Mouse (Mus musculus) ovary, adult 18-20 months (tissue): ENCODE data around the gene Olfr1.

Source experiments
- DNase-seq: peaks from one replicate; pipeline ENCODE4 v3.0.0; 2022; ENCODE audit warnings: low spot score, mixed read lengths

Gene Olfr1

GRCm38 (mm10) chr11:73399514-73399913 is at the start of gene Olfr1:
Gene Olfr1 (minus strand): TSS chr11:73399614.
- DNase-seq: no peak

GRCm38 (mm10) chr11:73428377-73428776 is 29.0 kb upstream of the Olfr1 start, which contains the start of gene Olfr378:
Gene Olfr378 (minus strand): TSS chr11:73428477.
- no peak for DNase-seq

- DNase-seq: no peak
Measured at GRCm38 (mm10) chr11:73395374-73395773, 4.0 kb downstream of the Olfr1 start.

DNA sequence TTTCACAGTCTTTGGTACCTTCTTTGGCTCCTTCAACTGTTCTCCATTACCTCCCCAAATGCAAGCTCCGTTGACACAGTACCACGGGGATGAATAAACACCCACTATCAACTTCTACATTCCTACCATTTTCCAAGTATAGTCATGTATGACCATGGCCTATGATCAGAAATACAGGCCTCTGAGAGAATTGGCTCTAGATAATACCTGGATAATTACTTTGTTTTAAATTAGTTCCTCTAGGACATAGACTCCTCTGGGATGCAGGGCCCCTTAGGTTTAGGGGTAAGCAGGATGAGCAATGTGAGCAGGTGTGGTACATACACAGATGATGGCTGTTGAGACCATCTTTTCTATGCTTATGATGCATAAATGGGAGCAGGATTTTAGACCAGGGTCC is 28.5 kb downstream of the Olfr1 start, which contains the start of gene Olfr376:
Olfr376 (plus strand) TSS at position 301 of the 400 bp plus-strand sequence.
- DNase-seq: no peak

- no peak for DNase-seq
Measured at GRCm38 (mm10) chr11:73350483-73350882, 48.9 kb downstream of the Olfr1 start, which contains the start of gene Olfr20. Gene Olfr20 (plus strand): TSS chr11:73350783.
